In the genomic region with DNA sequence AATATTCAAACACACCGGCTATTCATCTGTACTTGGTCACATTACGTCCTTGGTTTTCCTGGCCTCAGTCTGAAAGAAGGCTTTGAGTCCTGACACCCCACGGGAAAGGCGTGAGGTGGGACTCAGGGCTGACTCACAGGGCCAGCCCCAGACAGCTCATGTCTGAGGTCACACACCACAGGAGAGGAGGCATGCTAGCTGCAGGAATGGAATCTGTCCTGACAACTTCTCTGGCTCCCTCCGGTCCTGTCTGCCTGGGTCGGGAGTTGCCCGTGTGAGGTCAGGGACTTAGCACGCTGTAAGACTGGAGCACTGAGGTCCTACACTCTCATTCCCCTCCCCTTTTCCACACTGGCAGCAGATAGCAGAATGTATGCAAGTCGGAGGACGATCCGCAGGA, we compare ENCODE assay signal across 12 mouse cellular contexts. TPM values are rescaled to one million over a fixed set of nuclear protein-coding genes. Genes with fewer than 3 reads are reported as not detected.
DNase-seq lines count a peak whose midpoint lies in the region; ATAC-seq lines count a peak whose summit lies in the region.
"Had no signal": no experiment of that assay in that cellular context is flagged by ENCODE, and none has a peak within 500 bp of the region (broad histone marks: within the 10 kb centered on the region; RNA-seq: fewer than 3 reads in every experiment).

No protein-coding gene starts in this region.

- WGBS in kidney, embryonic 14.5 days: 48% methylated on average over 11 of the region's 11 CpGs

- H3K4me1 ChIP-seq in kidney, embryonic 14.5 days (ENCODE audit: control insufficient read depth, insufficient read depth, low read length): peaks cover 16% of the 10 kb centered on the region; the same call in 1 of the 2 replicates

- H3K27me3 ChIP-seq in kidney, embryonic 14.5 days (ENCODE audit: control insufficient read depth, insufficient read depth, low read length): no peaks in the 10 kb centered on the region
- H3K27me3 ChIP-seq: heart, embryonic 15.5 days; intestine, embryonic 15.5 days had no signal

- peak; percentile 15; the same call in 1 of the 2 replicates for ATAC-seq in kidney, embryonic 14.5 days (ENCODE audit: low FRiP score, low TSS enrichment)
- ATAC-seq: intestine, embryonic 15.5 days had no signal

- H3K9ac ChIP-seq in kidney, embryonic 14.5 days (ENCODE audit: low read depth, low read length): no peak overlapping the region
- H3K9ac ChIP-seq: heart, embryonic 15.5 days; intestine, embryonic 15.5 days had no signal

- no peak overlapping the region for H3K27ac ChIP-seq in kidney, embryonic 14.5 days (ENCODE audit: low read depth, low read length)
- H3K27ac ChIP-seq: heart, embryonic 15.5 days; intestine, embryonic 15.5 days; left cerebral cortex, adult 2 months had no signal

- DNase-seq in urinary bladder, postnatal 25 days (ENCODE audit: low spot score): peak; percentile 22
- DNase-seq in urinary bladder, postnatal 10 days (ENCODE audit: low spot score): no peak
- DNase-seq in adrenal gland, adult 2 months: peak; percentile 78
- DNase-seq in layer of hippocampus, postnatal 10 days (ENCODE audit: low spot score in 2 of 2): no peak
- no peak for DNase-seq in thymus, postnatal 25 days
- DNase-seq in left cerebral cortex, adult 9 months (ENCODE audit: low spot score in 2 of 2): no peak
- DNase-seq: lung, postnatal 36 days had no signal

- no peak overlapping the region for H3K4me2 ChIP-seq in kidney, embryonic 14.5 days (replicated peaks; ENCODE audit: low read depth, low read length)
- H3K4me2 ChIP-seq: heart, embryonic 15.5 days; intestine, embryonic 15.5 days; liver, embryonic 11.5 days had no signal

- H3K4me3 ChIP-seq in kidney, embryonic 14.5 days (ENCODE audit: low read length): no peak overlapping the region
- H3K4me3 ChIP-seq: heart, embryonic 15.5 days; intestine, embryonic 15.5 days; left cerebral cortex, adult 2 months had no signal

- no peaks in the 10 kb centered on the region for H3K9me3 ChIP-seq in kidney, embryonic 14.5 days (ENCODE audit: control insufficient read depth, low read length)
- H3K9me3 ChIP-seq: heart, embryonic 15.5 days; intestine, embryonic 15.5 days had no signal

- no peaks in the 10 kb centered on the region for H3K36me3 ChIP-seq in kidney, embryonic 14.5 days (ENCODE audit: control insufficient read depth, insufficient read depth, low read length)
- H3K36me3 ChIP-seq: heart, embryonic 15.5 days; intestine, embryonic 15.5 days had no signal

RNA-seq across cellular contexts. Expression of gene Mark3, which starts 5.5 kb away (rescaled TPM):
- total RNA-seq in adrenal gland, adult 2 months (2021): 10 to 100 TPM; 83.2 to 95.9 TPM
- 33.5 and 35.8 TPM in 2 replicates for polyA plus RNA-seq in adrenal gland, adult 2 months (2012; rRNA removed)
- 61.5 and 73.6 TPM in 2 replicates for polyA plus RNA-seq in kidney, embryonic 14.5 days (2014; fragmentation: Nextera tagmentation; extraction: Ambion mirVana)
- 100 to 1,000 TPM; 139 to 153 TPM for total RNA-seq in layer of hippocampus, postnatal 10 days (2021)

RNA-seq across cellular contexts. Expression of gene Eif5, which starts 31.0 kb away (rescaled TPM):
- 100 to 1,000 TPM; 327 to 470 TPM for total RNA-seq in adrenal gland, adult 2 months (2021)
- 210 and 254 TPM in 2 replicates for polyA plus RNA-seq in adrenal gland, adult 2 months (2012; rRNA removed)
- polyA plus RNA-seq in kidney, embryonic 14.5 days (2014; fragmentation: Nextera tagmentation; extraction: Ambion mirVana): 605 and 611 TPM in 2 replicates
- 100 to 1,000 TPM; 260 to 272 TPM for total RNA-seq in layer of hippocampus, postnatal 10 days (2021)

Comparison
In these comparisons a context has a peak if more than half of its experiments do, and no peak if none do; other contexts are left out.
1. DNase-seq: peak in urinary bladder, postnatal 25 days (single experiment) and adrenal gland, adult 2 months (single experiment); none in urinary bladder, postnatal 10 days (single experiment), layer of hippocampus, postnatal 10 days (0 of 2), thymus, postnatal 25 days (single experiment) and left cerebral cortex, adult 9 months (0 of 2).